Comparison of ENCODE assay signal across 27 mouse cellular contexts in the genomic region with DNA sequence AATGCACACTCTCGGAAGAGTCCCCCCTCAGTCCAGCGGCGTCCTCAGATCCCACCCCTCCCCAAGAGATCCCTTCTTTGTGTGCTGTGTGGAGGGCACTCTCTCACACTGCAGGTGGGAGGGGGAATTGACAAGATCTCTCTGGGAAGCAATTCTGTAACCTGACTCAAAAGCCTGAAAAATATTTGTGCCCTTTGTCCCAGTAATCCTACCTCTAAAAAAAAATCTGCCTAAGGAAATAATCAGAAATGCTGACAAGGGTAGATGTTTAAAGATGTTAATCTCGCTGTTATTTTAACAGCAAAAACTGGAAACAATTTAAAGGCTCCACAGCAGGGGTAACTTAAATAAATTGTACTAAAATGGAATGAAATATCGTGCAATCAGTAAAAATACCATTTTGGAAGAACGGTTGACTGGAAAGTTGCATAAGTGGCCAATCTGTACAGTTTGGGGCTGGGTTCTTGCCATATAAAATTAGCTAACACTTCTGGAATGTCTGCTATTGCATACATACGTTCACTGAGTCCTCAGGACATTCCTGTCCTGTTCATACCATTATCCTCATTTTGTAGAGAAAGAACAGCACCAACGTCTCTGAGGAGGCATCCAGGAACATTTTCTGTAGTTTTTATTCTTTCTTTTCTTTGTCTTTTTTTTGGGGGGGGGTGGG. TPM values are rescaled to one million over a fixed set of nuclear protein-coding genes. Genes with fewer than 3 reads are reported as not detected.
A peak's percentile ranks its signal among the peaks of the same experiment; 100 is the strongest.
DNase-seq lines count a peak whose midpoint lies in the region; ATAC-seq and TF ChIP-seq lines count a peak whose summit lies in the region.
"Had no signal": no experiment of that assay in that cellular context is flagged by ENCODE, and none has a peak within 500 bp of the region (broad histone marks: within the 10 kb centered on the region; RNA-seq: fewer than 3 reads in every experiment).

No protein-coding gene starts in this region.

- H3K36me3 ChIP-seq in embryonic facial prominence, embryonic 11.5 days (replicated peaks; ENCODE audit: control insufficient read depth, insufficient read depth, low read depth, low read length): no peaks in the 10 kb centered on the region
- no peaks in the 10 kb centered on the region for H3K36me3 ChIP-seq in embryonic facial prominence, embryonic 10.5 days (replicated peaks)
- H3K36me3 ChIP-seq in lung, embryonic 14.5 days (ENCODE audit: insufficient read depth): no peaks in the 10 kb centered on the region
- H3K36me3 ChIP-seq: embryonic facial prominence, embryonic 12.5 days; heart, embryonic 12.5 days; hindbrain, embryonic 10.5 days; liver, embryonic 12.5 days; neural tube, embryonic 15.5 days had no signal

- H3K9ac ChIP-seq in embryonic facial prominence, embryonic 11.5 days (replicated peaks; ENCODE audit: low read length): no peak overlapping the region
- H3K9ac ChIP-seq in lung, embryonic 14.5 days: no peak overlapping the region
- H3K9ac ChIP-seq: embryonic facial prominence, embryonic 12.5 days; forebrain, postnatal 0 days; heart, embryonic 12.5 days; liver, embryonic 12.5 days; neural tube, embryonic 15.5 days had no signal

- no peaks in the 10 kb centered on the region for H3K27me3 ChIP-seq in embryonic facial prominence, embryonic 11.5 days (ENCODE audit: control insufficient read depth, insufficient read depth, low read length)
- H3K27me3 ChIP-seq in embryonic facial prominence, embryonic 10.5 days (replicated peaks; ENCODE audit: low read depth, poor library complexity, severe bottlenecking): peaks cover 16% of the 10 kb centered on the region; the same call in 1 of the 2 replicates
- no peaks in the 10 kb centered on the region for H3K27me3 ChIP-seq in lung, embryonic 14.5 days (ENCODE audit: insufficient read depth, low read length)
- H3K27me3 ChIP-seq: embryonic facial prominence, embryonic 12.5 days; heart, embryonic 12.5 days had no signal

- no peak for ATAC-seq in embryonic facial prominence, embryonic 11.5 days (replicated peaks; ENCODE audit: insufficient number of reproducible peaks, low FRiP score, low TSS enrichment, low read depth)
- no peak for ATAC-seq in lung, embryonic 14.5 days (ENCODE audit: insufficient read depth)
- ATAC-seq: CD4-positive, CD25-positive, alpha-beta regulatory T cell, adult 4 months; forebrain, postnatal 0 days; intestine, postnatal 0 days; liver, embryonic 12.5 days; midbrain, embryonic 16.5 days had no signal

- no peak for TF ChIP-seq CTCF in lung, embryonic 14.5 days (IDR thresholded peaks at IDR 0.05; ENCODE audit: low read depth)
- TF ChIP-seq CTCF in embryonic fibroblast, embryonic 13.5 days (IDR thresholded peaks at IDR 0.05; ENCODE audit: borderline replicate concordance, insufficient read depth, low read length): no peak

- peak; percentile 40 for DNase-seq in embryonic facial prominence, embryonic 11.5 days (ENCODE audit: low spot score)
- DNase-seq in embryonic facial prominence, embryonic 10.5 days (ENCODE audit: low spot score): no peak
- DNase-seq in lung, embryonic 14.5 days: peak; percentile 69
- DNase-seq in lung, postnatal 36 days: no peak
- peak; percentile 77 for DNase-seq in 3T3-L1 (ENCODE audit: low read depth, low spot score)
- DNase-seq in frontal cortex, postnatal 25 days (ENCODE audit: low spot score in 2 of 2): no peak
- DNase-seq: adrenal gland, postnatal 25 days; cerebellum, adult 9-10 months; forebrain, postnatal 0 days; gastrocnemius, postnatal 25 days; heart, adult 18-20 months; heart, postnatal 10 days; kidney, postnatal 10 days; lung, adult 2 months; right cerebral cortex, adult 18-20 months; right cerebral cortex, postnatal 4 days; thymus, postnatal 36 days had no signal

- WGBS in embryonic facial prominence, embryonic 11.5 days: 40% methylated on average over 8 of the region's 8 CpGs
- 52% methylated on average over 8 of the region's 8 CpGs for WGBS in embryonic facial prominence, embryonic 10.5 days
- WGBS in lung, embryonic 14.5 days: 43% methylated on average over 8 of the region's 8 CpGs

- no peak for TF ChIP-seq POLR2A in embryonic fibroblast, embryonic 13.5 days (IDR thresholded peaks at IDR 0.05; ENCODE audit: low read depth, low read length)

- no peaks in the 10 kb centered on the region for H3K9me3 ChIP-seq in embryonic facial prominence, embryonic 11.5 days (replicated peaks; ENCODE audit: control insufficient read depth, low read length)
- H3K9me3 ChIP-seq in embryonic facial prominence, embryonic 10.5 days: no peaks in the 10 kb centered on the region
- no peaks in the 10 kb centered on the region for H3K9me3 ChIP-seq in lung, embryonic 14.5 days (ENCODE audit: low read depth, low read length)
- H3K9me3 ChIP-seq: embryonic facial prominence, embryonic 12.5 days; heart, embryonic 12.5 days; hindbrain, embryonic 10.5 days; liver, embryonic 12.5 days; neural tube, embryonic 15.5 days had no signal

- H3K4me3 ChIP-seq in embryonic facial prominence, embryonic 11.5 days (ENCODE audit: low read depth, low read length): no peak overlapping the region
- H3K4me3 ChIP-seq in embryonic facial prominence, embryonic 10.5 days: no peak overlapping the region
- H3K4me3 ChIP-seq in lung, embryonic 14.5 days (ENCODE audit: low read depth, low read length): no peak overlapping the region
- no peak overlapping the region for H3K4me3 ChIP-seq in embryonic fibroblast, embryonic 13.5 days (ENCODE audit: insufficient read depth, low read length)
- H3K4me3 ChIP-seq: embryonic facial prominence, embryonic 12.5 days; heart, embryonic 12.5 days; hindbrain, embryonic 10.5 days; liver, embryonic 12.5 days; neural tube, embryonic 15.5 days had no signal

- H3K4me2 ChIP-seq in embryonic facial prominence, embryonic 11.5 days (ENCODE audit: low read depth, low read length): no peak overlapping the region
- H3K4me2 ChIP-seq in lung, embryonic 14.5 days: no peak overlapping the region
- H3K4me2 ChIP-seq: embryonic facial prominence, embryonic 12.5 days; heart, embryonic 12.5 days; liver, embryonic 12.5 days; neural tube, embryonic 15.5 days had no signal

- no peaks in the 10 kb centered on the region for H3K4me1 ChIP-seq in embryonic facial prominence, embryonic 11.5 days (ENCODE audit: control insufficient read depth, insufficient read depth, low read length)
- H3K4me1 ChIP-seq in embryonic facial prominence, embryonic 10.5 days: peaks cover 9% of the 10 kb centered on the region
- no peaks in the 10 kb centered on the region for H3K4me1 ChIP-seq in lung, embryonic 14.5 days (ENCODE audit: insufficient read depth)
- H3K4me1 ChIP-seq in embryonic fibroblast, embryonic 13.5 days (ENCODE audit: control insufficient read depth, insufficient read depth, low read length): peaks cover 7% of the 10 kb centered on the region; the same call in 1 of the 2 replicates
- H3K4me1 ChIP-seq: embryonic facial prominence, embryonic 12.5 days; heart, embryonic 12.5 days had no signal

- H3K27ac ChIP-seq in embryonic facial prominence, embryonic 11.5 days (replicated peaks; ENCODE audit: low read depth, low read length): no peak overlapping the region
- H3K27ac ChIP-seq in embryonic facial prominence, embryonic 10.5 days (replicated peaks): no peak overlapping the region; the same call in 1 of the 2 replicates
- H3K27ac ChIP-seq in lung, embryonic 14.5 days (ENCODE audit: low read depth): no peak overlapping the region
- peak overlapping the region; percentile 80 for H3K27ac ChIP-seq in embryonic fibroblast, embryonic 13.5 days (ENCODE audit: insufficient read depth, low read length)
- H3K27ac ChIP-seq: embryonic facial prominence, embryonic 12.5 days; hindbrain, embryonic 10.5 days; liver, embryonic 12.5 days; neural tube, embryonic 15.5 days had no signal

RNA-seq across cellular contexts. Expression of gene Skor1, which starts 26.5 kb away (rescaled TPM):
- 0.17 and 0.53 TPM in 2 replicates for polyA plus RNA-seq in embryonic facial prominence, embryonic 11.5 days (2014; fragmentation: Nextera tagmentation; extraction: Ambion mirVana)
- polyA plus RNA-seq in embryonic facial prominence, embryonic 10.5 days (2016; fragmentation: Nextera tagmentation; extraction: Ambion mirVana): 0.06 and 0.10 TPM in 2 replicates
- polyA plus RNA-seq in lung, embryonic 14.5 days (2014; fragmentation: Nextera tagmentation; extraction: Ambion mirVana): not detected in 2 replicates
- not detected in 2 replicates for polyA plus RNA-seq in embryonic fibroblast, embryonic 13.5 days (2011; ENCODE audit: insufficient read length, low read depth, missing spikeins)
- polyA plus RNA-seq: CD4-positive, CD25-positive, alpha-beta regulatory T cell, adult 4 months; heart, embryonic 12.5 days; intestine, postnatal 0 days; liver, embryonic 12.5 days; stomach, embryonic 14.5 days had no signal

Comparison
In these comparisons a context has a peak if more than half of its experiments do, and no peak if none do; other contexts are left out.
1. DNase-seq: peak in embryonic facial prominence, embryonic 11.5 days (single experiment), lung, embryonic 14.5 days (single experiment) and 3T3-L1 (single experiment); none in embryonic facial prominence, embryonic 10.5 days (single experiment), lung, postnatal 36 days (single experiment) and frontal cortex, postnatal 25 days (0 of 2).